Mouse (Mus musculus): ENCODE data around the gene Parvg. TPM values are rescaled to one million over a fixed set of nuclear protein-coding genes. Genes with fewer than 3 reads are reported as not detected.

The Parvg gene
- polyA plus RNA-seq, 1 experiment from 2014 or later: 14.8 TPM

- H3K4me3 ChIP-seq (ENCODE audit: low read depth, low read length): no peak overlapping the region
Measured at GRCm38 (mm10) chr15:84313566-84313878, 10.3 kb upstream of the Parvg start.

DNA sequence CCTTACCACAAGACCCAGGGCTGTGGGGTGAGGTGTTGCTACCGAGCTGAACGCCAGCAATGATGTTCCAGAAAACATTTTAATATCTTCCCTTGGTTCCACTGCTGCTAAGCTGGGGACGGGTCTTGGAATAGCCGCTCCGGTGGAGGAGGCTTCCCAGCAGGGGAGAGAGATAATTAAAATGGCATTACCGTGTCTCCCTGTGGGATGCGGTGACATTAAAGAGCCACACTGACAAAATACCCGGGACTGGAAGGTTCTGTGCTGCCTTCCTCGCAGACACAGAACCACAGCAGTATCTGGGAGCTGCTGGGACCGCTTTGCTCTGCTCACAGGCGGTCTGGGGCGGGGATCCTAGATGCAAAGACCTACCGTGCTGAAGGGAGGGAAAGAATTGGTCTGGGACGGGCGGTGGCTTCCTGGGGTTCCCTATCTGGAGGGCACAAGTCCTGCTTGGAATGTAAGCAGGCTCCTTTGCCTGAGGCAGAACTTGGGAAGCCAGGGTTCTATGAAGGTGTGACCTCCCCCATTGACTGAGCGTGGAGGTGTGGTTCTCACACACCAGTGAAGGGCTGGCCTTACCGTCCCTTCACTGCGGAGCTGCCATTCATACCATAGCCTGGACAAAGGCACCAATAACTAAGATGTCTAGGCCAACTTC is 9.3 kb upstream of the Parvg start:
- Histone ChIP-seq H3K27ac (ENCODE audit: low read length) (peak overlapping the region; percentile 76), H3K27me3 (ENCODE audit: control insufficient read depth, insufficient read depth, low read depth, low read length) (no peaks in the 10 kb centered on the region), H3K9me3 (replicated peaks; ENCODE audit: control insufficient read depth, low read length) (no peaks in the 10 kb centered on the region), H3K36me3 (ENCODE audit: control insufficient read depth, insufficient read depth) (no peaks in the 10 kb centered on the region), H3K4me3 (ENCODE audit: low read depth, low read length) (no peak overlapping the region), H3K9ac (ENCODE audit: low read depth, low read length) (no peak overlapping the region), H3K4me2 (ENCODE audit: low read depth, low read length) (no peak overlapping the region), H3K4me1 (ENCODE audit: control insufficient read depth, low read depth, low read length) (peaks cover 34% of the 10 kb centered on the region)
- no peak for ATAC-seq (ENCODE audit: low read depth)
- WGBS (ENCODE audit: insufficient replicate concordance): 47% methylated on average over 18 of the region's 18 CpGs

More at GRCm38 (mm10) chr15:84313566-84313878, 10.3 kb upstream of the Parvg start:
- H3K27ac ChIP-seq (ENCODE audit: low read length): peak overlapping the region; percentile 76
- H3K27me3 ChIP-seq (ENCODE audit: control insufficient read depth, insufficient read depth, low read depth, low read length): no peaks in the 10 kb centered on the region
- no peaks in the 10 kb centered on the region for H3K9me3 ChIP-seq (replicated peaks; ENCODE audit: control insufficient read depth, low read length)
- H3K4me1 ChIP-seq (ENCODE audit: control insufficient read depth, low read depth, low read length): peaks cover 34% of the 10 kb centered on the region
- H3K9ac ChIP-seq (ENCODE audit: low read depth, low read length): no peak overlapping the region; the same call in 1 of the 2 replicates
- 21% methylated on average over 9 of the region's 9 CpGs for WGBS (ENCODE audit: insufficient replicate concordance)
- no peak for ATAC-seq (ENCODE audit: low read depth)
- no peak overlapping the region for H3K4me2 ChIP-seq (ENCODE audit: low read depth, low read length)
- H3K36me3 ChIP-seq (ENCODE audit: control insufficient read depth, insufficient read depth): no peaks in the 10 kb centered on the region

DNA sequence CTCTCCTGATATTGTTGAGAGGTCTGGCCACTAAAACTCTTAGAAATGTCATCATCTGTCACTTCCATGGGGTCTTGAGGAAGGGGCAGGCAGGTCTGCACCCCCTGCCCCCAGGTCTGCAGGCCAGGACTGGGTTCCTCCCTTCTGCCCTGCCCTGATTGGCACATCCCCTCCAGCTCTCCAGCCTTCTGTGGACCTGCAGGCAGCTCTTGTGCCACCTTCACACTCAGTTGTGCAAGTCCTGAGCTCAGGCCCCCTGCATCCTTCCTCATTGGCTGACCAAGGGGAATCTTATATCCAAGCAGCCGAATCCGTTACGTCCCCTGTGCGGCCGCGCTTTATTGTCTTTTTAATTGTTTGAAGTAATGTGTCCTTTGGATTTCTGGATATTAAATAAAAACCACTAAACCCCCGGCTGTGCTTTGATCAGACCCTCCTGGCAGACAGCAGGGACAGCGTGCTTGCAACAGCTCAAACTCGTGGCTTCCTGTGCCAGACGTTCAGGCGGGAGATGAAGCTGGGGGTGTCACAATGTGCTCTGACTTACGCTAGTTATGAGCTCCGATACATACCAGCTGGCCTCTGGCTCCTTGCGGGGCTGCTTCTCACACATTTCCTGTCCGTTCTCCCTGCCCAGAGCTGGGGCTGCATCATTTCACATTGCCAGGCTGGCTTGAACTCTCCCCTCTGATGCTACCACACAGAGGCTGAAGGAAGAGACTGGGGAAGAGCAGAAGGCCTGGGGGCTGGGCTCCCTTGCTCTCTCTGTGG is 8.4 kb upstream of the Parvg start:
- ATAC-seq (ENCODE audit: low read depth): no peak
- Histone ChIP-seq H3K27me3 (ENCODE audit: control insufficient read depth, insufficient read depth, low read depth, low read length) (no peaks in the 10 kb centered on the region), H3K9ac (ENCODE audit: low read depth, low read length) (no peak overlapping the region), H3K4me2 (ENCODE audit: low read depth, low read length) (no peak overlapping the region), H3K4me3 (ENCODE audit: low read depth, low read length) (no peak overlapping the region), H3K27ac (ENCODE audit: low read length) (peak overlapping the region; percentile 47), H3K9me3 (replicated peaks; ENCODE audit: control insufficient read depth, low read length) (no peaks in the 10 kb centered on the region), H3K36me3 (ENCODE audit: control insufficient read depth, insufficient read depth) (no peaks in the 10 kb centered on the region), H3K4me1 (ENCODE audit: control insufficient read depth, low read depth, low read length) (peaks cover 30% of the 10 kb centered on the region)
- 56% methylated on average over 15 of the region's 15 CpGs for WGBS (ENCODE audit: insufficient replicate concordance)

- Histone ChIP-seq H3K27me3 (ENCODE audit: control insufficient read depth, insufficient read depth, low read depth, low read length) (no peaks in the 10 kb centered on the region), H3K4me1 (ENCODE audit: control insufficient read depth, low read depth, low read length) (no peaks in the 10 kb centered on the region), H3K9me3 (replicated peaks; ENCODE audit: control insufficient read depth, low read length) (no peaks in the 10 kb centered on the region), H3K36me3 (ENCODE audit: control insufficient read depth, insufficient read depth) (no peaks in the 10 kb centered on the region), H3K4me2 (ENCODE audit: low read depth, low read length) (no peak overlapping the region), H3K4me3 (ENCODE audit: low read depth, low read length) (no peak overlapping the region), H3K9ac (ENCODE audit: low read depth, low read length) (no peak overlapping the region), H3K27ac (ENCODE audit: low read length) (no peak overlapping the region)
- no peak for ATAC-seq (ENCODE audit: low read depth)
- 79% methylated on average over 4 of the region's 4 CpGs for whole genome bisulfite sequencing (ENCODE audit: insufficient replicate concordance)
Measured at GRCm38 (mm10) chr15:84319393-84319792, 4.4 kb upstream of the Parvg start.

- Histone ChIP-seq H3K9ac (ENCODE audit: low read depth, low read length) (no peak overlapping the region), H3K4me2 (ENCODE audit: low read depth, low read length) (no peak overlapping the region), H3K4me1 (ENCODE audit: control insufficient read depth, low read depth, low read length) (no peaks in the 10 kb centered on the region), H3K4me3 (ENCODE audit: low read depth, low read length) (no peak overlapping the region), H3K36me3 (ENCODE audit: control insufficient read depth, insufficient read depth) (no peaks in the 10 kb centered on the region), H3K27me3 (ENCODE audit: control insufficient read depth, insufficient read depth, low read depth, low read length) (no peaks in the 10 kb centered on the region), H3K9me3 (replicated peaks; ENCODE audit: control insufficient read depth, low read length) (no peaks in the 10 kb centered on the region), H3K27ac (ENCODE audit: low read length) (no peak overlapping the region; the same call in 1 of the 2 replicates)
- WGBS (ENCODE audit: insufficient replicate concordance): 43% methylated on average over 8 of the region's 8 CpGs
- ATAC-seq (ENCODE audit: low read depth): no peak
Measured at GRCm38 (mm10) chr15:84321544-84322174, 2.2 kb upstream of the Parvg start.

DNA sequence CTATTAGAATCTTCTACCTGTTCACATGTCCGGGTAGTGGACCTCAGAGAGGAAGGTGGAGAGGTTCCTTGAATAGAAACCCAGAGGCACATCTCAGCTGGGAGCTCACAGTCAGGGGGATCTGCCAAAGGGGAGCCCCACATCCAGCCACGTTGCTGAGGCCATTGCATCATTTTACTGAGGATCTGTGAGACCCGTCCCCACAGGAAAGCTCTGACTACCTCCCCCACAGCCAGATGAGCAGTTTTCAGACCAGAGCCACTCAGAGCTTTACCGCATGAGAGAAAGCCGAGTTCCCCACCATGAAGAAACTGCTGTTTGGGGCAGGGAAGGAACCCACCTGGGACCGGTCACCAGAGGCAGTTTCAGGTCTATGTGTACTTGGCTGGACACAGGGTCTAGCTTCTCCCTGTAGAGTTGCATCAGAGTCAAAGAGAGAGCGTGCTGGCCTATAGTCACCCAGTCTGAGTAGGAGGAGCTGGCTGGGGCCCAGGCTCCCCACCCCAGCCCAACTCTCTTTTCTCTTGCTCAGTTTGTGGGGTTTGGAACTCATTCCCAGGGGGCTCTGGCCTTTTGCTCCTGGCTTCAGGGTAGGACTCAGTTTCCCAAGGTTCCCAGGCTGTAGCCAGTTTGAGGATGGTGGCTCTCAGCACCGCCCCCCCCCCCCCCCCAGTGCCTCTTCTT is 1.2 kb downstream of the Parvg start:
- Histone ChIP-seq H3K27me3 (ENCODE audit: control insufficient read depth, insufficient read depth, low read depth, low read length) (no peaks in the 10 kb centered on the region), H3K9ac (ENCODE audit: low read depth, low read length) (peak overlapping the region; percentile 30; the same call in 1 of the 2 replicates), H3K4me1 (ENCODE audit: control insufficient read depth, low read depth, low read length) (no peaks in the 10 kb centered on the region), H3K27ac (ENCODE audit: low read length) (peak overlapping the region; percentile 48), H3K4me2 (ENCODE audit: low read depth, low read length) (peak overlapping the region; percentile 38), H3K9me3 (replicated peaks; ENCODE audit: control insufficient read depth, low read length) (no peaks in the 10 kb centered on the region), H3K36me3 (ENCODE audit: control insufficient read depth, insufficient read depth) (no peaks in the 10 kb centered on the region), H3K4me3 (ENCODE audit: low read depth, low read length) (peak overlapping the region; percentile 45)
- ATAC-seq (ENCODE audit: low read depth): peak; percentile 76
- WGBS (ENCODE audit: insufficient replicate concordance): 27% methylated on average over 8 of the region's 8 CpGs

GRCm38 (mm10) chr15:84325736-84326135 is 1.9 kb downstream of the Parvg start:
- H3K4me1 ChIP-seq (ENCODE audit: control insufficient read depth, low read depth, low read length): no peaks in the 10 kb centered on the region
- H3K27me3 ChIP-seq (ENCODE audit: control insufficient read depth, insufficient read depth, low read depth, low read length): no peaks in the 10 kb centered on the region
- peak overlapping the region; percentile 9; the same call in 1 of the 2 replicates for H3K27ac ChIP-seq (ENCODE audit: low read length)
- WGBS (ENCODE audit: insufficient replicate concordance): 37% methylated on average over 12 of the region's 12 CpGs
- no peaks in the 10 kb centered on the region for H3K36me3 ChIP-seq (ENCODE audit: control insufficient read depth, insufficient read depth)
- no peak overlapping the region for H3K9ac ChIP-seq (ENCODE audit: low read depth, low read length)
- ATAC-seq (ENCODE audit: low read depth): peak; percentile 22; the same call in 1 of the 2 replicates
- peak overlapping the region; percentile 45 for H3K4me3 ChIP-seq (ENCODE audit: low read depth, low read length)
- H3K9me3 ChIP-seq (replicated peaks; ENCODE audit: control insufficient read depth, low read length): no peaks in the 10 kb centered on the region
- H3K4me2 ChIP-seq (ENCODE audit: low read depth, low read length): peak overlapping the region; percentile 38

DNA sequence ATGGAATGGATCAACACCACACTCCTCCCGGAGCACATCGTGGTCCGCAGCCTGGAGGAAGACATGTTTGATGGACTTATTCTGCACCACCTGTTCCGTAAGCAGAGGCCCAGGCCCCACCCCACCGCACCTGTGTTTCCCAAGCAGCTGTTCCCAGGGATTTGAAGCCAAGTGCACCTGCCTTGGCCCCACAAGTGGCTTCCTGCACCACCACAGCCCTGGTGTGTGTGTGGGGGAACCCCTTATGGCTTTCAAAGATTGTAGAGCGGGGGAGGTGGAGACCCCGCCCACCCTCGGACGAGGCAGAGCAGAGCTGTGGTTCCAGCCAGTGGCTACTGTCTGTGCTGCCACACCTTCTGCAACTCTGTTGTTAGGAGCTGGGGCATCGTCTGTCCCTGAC is 5.0 kb downstream of the Parvg start:
- no peak overlapping the region for H3K9ac ChIP-seq (ENCODE audit: low read depth, low read length)
- whole genome bisulfite sequencing (ENCODE audit: insufficient replicate concordance): 71% methylated on average over 10 of the region's 10 CpGs
- no peak for ATAC-seq (ENCODE audit: low read depth)

More for the DNA sequence above, 5.0 kb downstream of the Parvg start:
- Histone ChIP-seq H3K27me3 (ENCODE audit: control insufficient read depth, insufficient read depth, low read depth, low read length) (no peaks in the 10 kb centered on the region), H3K27ac (ENCODE audit: low read length) (no peak overlapping the region), H3K36me3 (ENCODE audit: control insufficient read depth, insufficient read depth) (no peaks in the 10 kb centered on the region), H3K4me1 (ENCODE audit: control insufficient read depth, low read depth, low read length) (no peaks in the 10 kb centered on the region), H3K4me3 (ENCODE audit: low read depth, low read length) (no peak overlapping the region), H3K9me3 (replicated peaks; ENCODE audit: control insufficient read depth, low read length) (no peaks in the 10 kb centered on the region), H3K4me2 (ENCODE audit: low read depth, low read length) (no peak overlapping the region)
